Mouse (Mus musculus): ENCODE data around the gene Usmg5. TPM values are rescaled to one million over a fixed set of nuclear protein-coding genes. Genes with fewer than 3 reads are reported as not detected.
A peak's percentile ranks its signal among the peaks of the same experiment; 100 is the strongest.

Gene Usmg5
- total RNA-seq, 2 experiments from 2014 or later: 1,205 to 1,223 TPM

- DNase-seq: no peak
Observed at GRCm38 (mm10) chr19:47057684-47058083, 32.8 kb downstream of the Usmg5 start.

- no peak for DNase-seq
Observed at GRCm38 (mm10) chr19:47053471-47053870, 37.0 kb downstream of the Usmg5 start.

DNA sequence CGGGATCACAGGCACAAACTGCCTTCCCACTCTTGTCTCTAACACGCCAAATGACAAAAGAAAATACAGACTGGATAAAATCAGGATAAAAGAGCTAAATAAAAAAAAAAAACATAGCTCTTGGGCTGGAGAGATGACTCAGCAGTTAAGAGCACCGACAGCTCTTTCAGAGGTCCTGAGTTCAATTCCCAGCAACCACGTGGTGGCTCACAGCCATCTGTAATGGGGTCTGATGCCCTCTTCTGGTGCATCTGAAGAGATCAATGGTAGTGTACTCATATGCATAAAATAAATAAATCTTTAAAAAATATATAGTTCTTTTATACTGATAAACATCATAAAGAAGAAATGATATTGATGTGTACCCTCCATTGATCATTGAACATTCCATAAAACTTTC, 37.5 kb downstream of the Usmg5 start:
- DNase-seq: no peak

DNA sequence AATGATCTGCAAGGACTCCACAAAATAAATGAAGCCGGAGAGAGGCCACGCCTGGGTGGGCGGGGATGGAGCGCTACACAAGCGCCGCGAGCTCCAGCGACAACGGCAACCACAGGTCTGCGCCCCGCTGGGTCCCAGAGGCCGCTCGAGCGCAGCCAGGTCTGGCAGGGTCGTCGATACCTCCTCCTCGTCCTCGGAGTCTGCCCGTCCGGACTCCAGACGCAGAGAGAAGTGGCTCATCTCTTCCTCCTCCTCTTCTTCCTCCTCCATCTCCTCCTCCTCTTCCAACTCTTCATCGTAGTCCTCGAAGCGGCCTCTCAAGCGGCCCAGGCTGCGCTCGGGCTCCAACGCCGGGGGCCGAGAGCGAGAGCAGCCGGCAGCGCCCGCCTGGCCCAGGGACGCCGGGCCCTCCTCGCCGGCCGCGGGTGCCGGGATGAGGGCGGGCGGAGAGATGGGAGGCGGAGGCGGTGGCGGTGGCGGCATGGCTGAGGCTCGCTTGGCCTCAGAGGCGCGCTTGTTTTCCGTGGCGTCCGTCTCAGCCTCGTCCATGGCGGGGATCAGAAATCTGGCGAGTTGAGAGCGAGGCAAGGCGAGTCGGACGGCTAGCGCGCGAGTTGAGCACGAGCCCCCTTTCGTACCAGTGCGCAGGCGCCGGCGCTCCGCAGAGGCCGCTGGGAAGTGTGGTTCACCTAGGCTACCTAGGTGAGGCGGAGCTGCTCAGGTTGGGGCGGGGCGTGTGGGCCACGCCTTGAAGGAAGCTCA, 40.0 kb downstream of the Usmg5 start, which contains the start of gene Pcgf6:
Gene Pcgf6, minus strand, starts transcription at position 636 of the 762 bp plus-strand sequence.
- peak; percentile 63 for DNase-seq

- DNase-seq: no peak
Observed at GRCm38 (mm10) chr19:47049840-47050239, 40.6 kb downstream of the Usmg5 start.

- no peak for DNase-seq
Observed at GRCm38 (mm10) chr19:47049061-47049460, 41.4 kb downstream of the Usmg5 start.

GRCm38 (mm10) chr19:47047236-47047833, 43.1 kb downstream of the Usmg5 start:
- no peak for DNase-seq

GRCm38 (mm10) chr19:47046343-47046742, 44.1 kb downstream of the Usmg5 start:
- no peak for DNase-seq

- DNase-seq: no peak
Observed at GRCm38 (mm10) chr19:47043608-47044007, 46.8 kb downstream of the Usmg5 start.

- DNase-seq: no peak
Observed at GRCm38 (mm10) chr19:47040720-47041473, 49.5 kb downstream of the Usmg5 start.

GRCm38 (mm10) chr19:47036596-47036995, 53.9 kb downstream of the Usmg5 start:
- DNase-seq: no peak

- no peak for DNase-seq
Observed at GRCm38 (mm10) chr19:47034916-47035315, 55.5 kb downstream of the Usmg5 start.

Other genes with a start within 250 kb of the Usmg5 start
- gene Ina, start 75.9 kb downstream of the Usmg5 start, total RNA-seq (2021): not detected
- gene Nt5c2, start 75.5 kb downstream of the Usmg5 start, total RNA-seq (2021): 10 to 100 TPM; 17.0 to 23.6 TPM
- 1 to 10 TPM; 3.4 to 4.1 TPM for gene Pcgf6, start 39.7 kb downstream of the Usmg5 start, total RNA-seq (2021)
- gene Taf5, start 22.9 kb downstream of the Usmg5 start, total RNA-seq (2021): 1 to 10 TPM; 2.3 to 3.1 TPM
- gene Pdcd11, start 121 bp upstream of the Usmg5 start, total RNA-seq (2021): 1 to 10 TPM; 6.9 to 7.3 TPM
- 1 to 10 TPM; 1.9 to 2.2 TPM for gene Calhm2, start 47.6 kb upstream of the Usmg5 start, total RNA-seq (2021)
- not detected for gene Calhm1, start 53.6 kb upstream of the Usmg5 start, total RNA-seq (2021)
- gene Calhm3, start 67.1 kb upstream of the Usmg5 start, total RNA-seq (2021): not detected
- gene Neurl1a, start 88.2 kb upstream of the Usmg5 start, total RNA-seq (2021): 100 to 1,000 TPM in 1 of 2 experiments, 10 to 100 TPM in 1; 98.2 to 105 TPM

Measured in gastrocnemius, postnatal 25 days (tissue).